Mouse (Mus musculus): ENCODE measurements around the gene Nlgn1.

- no peak for TF ChIP-seq CTCF (IDR thresholded peaks at IDR 0.05; ENCODE audit: insufficient read depth, low read length)
- no peak for TF ChIP-seq POLR2A (IDR thresholded peaks at IDR 0.05; ENCODE audit: borderline replicate concordance, extremely low read depth, low read depth, low read length)
Measured at GRCm38 (mm10) chr3:25606597-25606996, 725.7 kb downstream of the Nlgn1 start.
